Mouse (Mus musculus): ENCODE data around the gene Gm49405. TPM values are rescaled to one million over a fixed set of nuclear protein-coding genes. Genes with fewer than 3 reads are reported as not detected.

Gm49405 gene
- polyA plus RNA-seq, 1 experiment from 2014 or later = 5.7 TPM

Other genes with a start within 250 kb of the Gm49405 start
- 38.3 and 39.5 TPM in 2 replicates for gene Kmt5b, start 233.2 kb upstream of the Gm49405 start, polyA plus RNA-seq (2015; fragmentation: Nextera tagmentation; extraction: Ambion mirVana)
- 59.9 and 68.7 TPM in 2 replicates for gene Chka, start 148.9 kb upstream of the Gm49405 start, polyA plus RNA-seq (2015; fragmentation: Nextera tagmentation; extraction: Ambion mirVana)
- gene Tcirg1, start 93.5 kb upstream of the Gm49405 start, polyA plus RNA-seq (2015; fragmentation: Nextera tagmentation; extraction: Ambion mirVana) = 20.3 and 29.0 TPM in 2 replicates
- gene Ndufs8, start 87.9 kb upstream of the Gm49405 start, polyA plus RNA-seq (2015; fragmentation: Nextera tagmentation; extraction: Ambion mirVana) = 308 and 330 TPM in 2 replicates
- gene Aldh3b1, start 70.8 kb upstream of the Gm49405 start, polyA plus RNA-seq (2015; fragmentation: Nextera tagmentation; extraction: Ambion mirVana) = 2.5 and 3.8 TPM in 2 replicates
- 15.0 and 20.6 TPM in 2 replicates for gene Unc93b1, start 65.4 kb upstream of the Gm49405 start, polyA plus RNA-seq (2015; fragmentation: Nextera tagmentation; extraction: Ambion mirVana)
- gene Aldh3b3, start 42.0 kb upstream of the Gm49405 start, polyA plus RNA-seq (2015; fragmentation: Nextera tagmentation; extraction: Ambion mirVana) = not detected in 2 replicates
- gene Aldh3b2, start 28.3 kb upstream of the Gm49405 start, polyA plus RNA-seq (2015; fragmentation: Nextera tagmentation; extraction: Ambion mirVana) = 0.20 and 1.6 TPM in 2 replicates
- gene Acy3, start 14.1 kb upstream of the Gm49405 start, polyA plus RNA-seq (2015; fragmentation: Nextera tagmentation; extraction: Ambion mirVana) = 2.8 and 4.6 TPM in 2 replicates
- gene Tbx10, start 7.9 kb upstream of the Gm49405 start, polyA plus RNA-seq (2015; fragmentation: Nextera tagmentation; extraction: Ambion mirVana) = 0.08 TPM in 1 of 2 replicates, not detected in the other
- gene Nudt8, start within 50 bp of the Gm49405 start, polyA plus RNA-seq (2015; fragmentation: Nextera tagmentation; extraction: Ambion mirVana) = 26.1 and 26.8 TPM in 2 replicates
- gene Doc2g, start 2.7 kb downstream of the Gm49405 start, polyA plus RNA-seq (2015; fragmentation: Nextera tagmentation; extraction: Ambion mirVana) = 6.0 and 6.7 TPM in 2 replicates
- gene Ndufv1, start 12.2 kb downstream of the Gm49405 start, polyA plus RNA-seq (2015; fragmentation: Nextera tagmentation; extraction: Ambion mirVana) = 262 and 279 TPM in 2 replicates
- 552 and 568 TPM in 2 replicates for gene Gstp1, start 37.4 kb downstream of the Gm49405 start, polyA plus RNA-seq (2015; fragmentation: Nextera tagmentation; extraction: Ambion mirVana)
- gene Gstp2, start 45.4 kb downstream of the Gm49405 start, polyA plus RNA-seq (2015; fragmentation: Nextera tagmentation; extraction: Ambion mirVana) = 1.9 and 7.6 TPM in 2 replicates
- 1.1 TPM in 1 of 2 replicates, not detected in the other for gene Gstp3, start 58.9 kb downstream of the Gm49405 start, polyA plus RNA-seq (2015; fragmentation: Nextera tagmentation; extraction: Ambion mirVana)
- not detected in 2 replicates for gene Cabp2, start 81.0 kb downstream of the Gm49405 start, polyA plus RNA-seq (2015; fragmentation: Nextera tagmentation; extraction: Ambion mirVana)
- gene Cdk2ap2, start 96.6 kb downstream of the Gm49405 start, polyA plus RNA-seq (2015; fragmentation: Nextera tagmentation; extraction: Ambion mirVana) = 88.7 and 99.0 TPM in 2 replicates
- 72.1 and 80.9 TPM in 2 replicates for gene Pitpnm1, start 99.4 kb downstream of the Gm49405 start, polyA plus RNA-seq (2015; fragmentation: Nextera tagmentation; extraction: Ambion mirVana)
- 105 and 111 TPM in 2 replicates for gene Aip, start 125.2 kb downstream of the Gm49405 start, polyA plus RNA-seq (2015; fragmentation: Nextera tagmentation; extraction: Ambion mirVana)
- not detected in 2 replicates for gene Gpr152, start 139.2 kb downstream of the Gm49405 start, polyA plus RNA-seq (2015; fragmentation: Nextera tagmentation; extraction: Ambion mirVana)
- gene Cabp4, start 143.4 kb downstream of the Gm49405 start, polyA plus RNA-seq (2015; fragmentation: Nextera tagmentation; extraction: Ambion mirVana) = 0.20 and 0.28 TPM in 2 replicates
- gene Coro1b, start 148.0 kb downstream of the Gm49405 start, polyA plus RNA-seq (2015; fragmentation: Nextera tagmentation; extraction: Ambion mirVana) = 102 and 141 TPM in 2 replicates
- 1.0 and 52.3 TPM in 2 replicates for gene Ptprcap, start 153.0 kb downstream of the Gm49405 start, polyA plus RNA-seq (2015; fragmentation: Nextera tagmentation; extraction: Ambion mirVana)
- 54.4 and 56.3 TPM in 2 replicates for gene Rps6kb2, start 162.7 kb downstream of the Gm49405 start, polyA plus RNA-seq (2015; fragmentation: Nextera tagmentation; extraction: Ambion mirVana)
- 5.9 and 6.4 TPM in 2 replicates for gene Carns1, start 174.9 kb downstream of the Gm49405 start, polyA plus RNA-seq (2015; fragmentation: Nextera tagmentation; extraction: Ambion mirVana)
- 0.74 and 20.7 TPM in 2 replicates for gene Tbc1d10c, start 190.7 kb downstream of the Gm49405 start, polyA plus RNA-seq (2015; fragmentation: Nextera tagmentation; extraction: Ambion mirVana)
- gene Ppp1ca, start 191.4 kb downstream of the Gm49405 start, polyA plus RNA-seq (2015; fragmentation: Nextera tagmentation; extraction: Ambion mirVana) = 589 and 681 TPM in 2 replicates
- gene Rad9a, start 201.0 kb downstream of the Gm49405 start, polyA plus RNA-seq (2015; fragmentation: Nextera tagmentation; extraction: Ambion mirVana) = 24.3 and 27.2 TPM in 2 replicates
- 0.78 and 2.2 TPM in 2 replicates for gene Clcf1, start 213.6 kb downstream of the Gm49405 start, polyA plus RNA-seq (2015; fragmentation: Nextera tagmentation; extraction: Ambion mirVana)
- gene AC109138.7, start 213.7 kb downstream of the Gm49405 start, polyA plus RNA-seq (2015; fragmentation: Nextera tagmentation; extraction: Ambion mirVana) = not detected in 2 replicates
- 24.7 and 28.0 TPM in 2 replicates for gene Pold4, start 231.3 kb downstream of the Gm49405 start, polyA plus RNA-seq (2015; fragmentation: Nextera tagmentation; extraction: Ambion mirVana)

Data from neural tube, embryonic 15.5 days (tissue).